Mouse (Mus musculus): ENCODE data around the gene Gm7971. TPM values are rescaled to one million over a fixed set of nuclear protein-coding genes. Genes with fewer than 3 reads are reported as not detected.

The Gm7971 gene
- polyA plus RNA-seq (2021; fragmentation: Nextera tagmentation), result not detected in 2 replicates
- long read RNA-seq, experiment 1, result 0 reads
- long read RNA-seq, experiment 2, result 0 reads

DNA sequence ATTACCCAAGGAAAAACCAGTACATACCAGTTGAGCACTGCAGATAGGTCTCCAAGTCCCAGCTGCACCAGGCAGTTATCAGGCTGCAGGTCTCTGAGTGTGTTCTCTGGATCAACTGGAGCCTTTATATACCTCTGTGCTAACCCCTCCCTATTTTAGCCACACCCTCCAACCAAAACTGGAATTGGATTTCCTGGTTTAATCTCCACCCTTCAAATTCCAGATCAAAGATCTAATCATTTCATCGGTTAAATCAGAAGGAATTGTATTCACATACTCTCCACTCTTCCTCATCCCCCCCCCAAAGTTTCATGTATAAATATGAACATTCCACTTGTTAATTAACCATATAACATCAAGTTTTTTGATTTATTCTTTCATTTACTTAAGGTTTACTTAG lies at the start of gene Gm7971:
Gene Gm7971 (minus strand): TSS at position 101 of the 400 bp plus-strand sequence.

Other genes starting within 250 kb of the Gm7971 start
- not detected in 2 replicates for gene D5Ertd577e, start 138.1 kb downstream of the Gm7971 start, polyA plus RNA-seq (2021; fragmentation: Nextera tagmentation)
- gene Gm3286, start 84.1 kb downstream of the Gm7971 start, polyA plus RNA-seq (2021; fragmentation: Nextera tagmentation), result not detected in 2 replicates
- not detected in 2 replicates for gene Gm7978, start 141.3 kb upstream of the Gm7971 start, polyA plus RNA-seq (2021; fragmentation: Nextera tagmentation)
- gene Gm7982, start 147.1 kb upstream of the Gm7971 start, polyA plus RNA-seq (2021; fragmentation: Nextera tagmentation), result not detected in 2 replicates
- gene E330014E10Rik, start 181.1 kb upstream of the Gm7971 start, polyA plus RNA-seq (2021; fragmentation: Nextera tagmentation), result not detected in 2 replicates